Mouse (Mus musculus): ENCODE measurements around the gene Kcna7.

DNA sequence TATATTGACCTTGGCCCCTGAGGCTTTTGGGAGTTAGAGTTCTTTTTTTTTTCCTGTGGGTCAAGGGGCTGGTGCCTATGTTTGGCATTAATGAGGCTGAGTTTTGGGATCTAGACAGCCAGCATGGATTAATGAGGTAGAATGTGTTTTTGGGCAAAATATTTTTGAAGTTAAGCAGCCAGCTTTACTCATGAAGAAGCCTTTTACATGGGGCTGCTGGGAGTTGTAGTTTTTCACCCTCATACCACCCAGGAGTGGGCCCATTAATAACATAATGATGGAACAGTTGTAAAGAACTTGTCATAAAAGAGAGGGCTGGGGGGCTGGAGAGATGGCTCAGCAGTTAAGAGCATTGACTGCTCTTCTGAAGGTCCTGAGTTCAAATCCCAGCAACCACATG is 41.1 kb downstream of the Kcna7 start:
- no peak for TF ChIP-seq CHD2 (IDR thresholded peaks at IDR 0.05; ENCODE audit: low read depth, low read length)
- peak; percentile 78 for TF ChIP-seq HCFC1 (IDR thresholded peaks at IDR 0.05; ENCODE audit: borderline replicate concordance, insufficient read depth, low read length)
